Mouse (Mus musculus) stomach, embryonic 14.5 days (tissue): ENCODE results near the gene Fhad1. TPM values are rescaled to one million over a fixed set of nuclear protein-coding genes. Genes with fewer than 3 reads are reported as not detected.

Experiments
- ATAC-seq: fragments of 200-750 bp; cut with Nextera tagmentation; 2 replicates; pipeline ENCODE4 v1.8.0; 2017; ENCODE audit warnings: low read depth, moderate TSS enrichment; ENCODE audit not compliant: insufficient number of reproducible peaks, insufficient read depth, low FRiP score
- H3K27ac ChIP-seq: fragments of 300-500 bp; sonication (generic); 2 replicates; pipeline ENCODE4 v1.5.1; 2014; ENCODE audit warnings: mild to moderate bottlenecking, low read length, moderate library complexity, mixed read lengths
- H3K27me3 ChIP-seq: fragments of 300-500 bp; sonication (generic); 2 replicates; pipeline ENCODE4 v1.6.1; 2014; ENCODE audit warnings: low read length, control low read depth, mixed read lengths; ENCODE audit not compliant: control insufficient read depth, insufficient read depth
- H3K36me3 ChIP-seq: fragments of 300-500 bp; sonication (generic); 2 replicates; pipeline ENCODE4 v1.6.1; 2014; ENCODE audit warnings: mild to moderate bottlenecking, control low read depth, low read length, moderate library complexity, mixed read lengths; ENCODE audit not compliant: control insufficient read depth, insufficient read depth
- H3K4me1 ChIP-seq: fragments of 300-500 bp; sonication (generic); 2 replicates; pipeline ENCODE4 v1.6.1; 2014; ENCODE audit warnings: low read length, control low read depth, mixed read lengths; ENCODE audit not compliant: control insufficient read depth, insufficient read depth
- H3K4me2 ChIP-seq: fragments of 300-500 bp; sonication (generic); replicated peaks from 2 replicates; pipeline ENCODE4 v1.6.1; 2014; ENCODE audit warnings: low read depth, low read length, control low read depth
- H3K4me3 ChIP-seq: fragments of 300-500 bp; sonication (generic); 2 replicates; pipeline ENCODE4 v1.5.1; 2014; ENCODE audit warnings: low read depth, low read length, control low read depth
- H3K9ac ChIP-seq: fragments of 300-500 bp; sonication (generic); replicated peaks from 2 replicates; pipeline ENCODE4 v1.6.1; 2014; ENCODE audit warnings: low read depth, mild to moderate bottlenecking, control low read depth, low read length, moderate library complexity, mixed read lengths
- H3K9me3 ChIP-seq: fragments of 300-500 bp; sonication (generic); 2 replicates; pipeline ENCODE4 v1.6.1; 2016; ENCODE audit warnings: low read depth, low read length, control low read depth; ENCODE audit not compliant: control insufficient read depth
- WGBS: fragments of 180-500 bp; shearing (Covaris S2); extraction: QIAGEN DNeasy Blood & Tissue Kit; methylation state at CpG from one replicate; pipeline ENCODE4 v1.1.7; 2014; 5-methylcytosine and 5-hydroxymethylcytosine counted together
- polyA plus RNA-seq: library from polyadenylated mRNA; unstranded; fragments of >200 nt; fragmentation: Nextera tagmentation; extraction: Ambion mirVana; gene quantifications from 2 replicates; pipeline ENCODE4 v1.2.1, GENCODE M21; 2014

Gene Fhad1
- polyA plus RNA-seq, 1 experiment from 2014 or later: 0.78 TPM

DNA sequence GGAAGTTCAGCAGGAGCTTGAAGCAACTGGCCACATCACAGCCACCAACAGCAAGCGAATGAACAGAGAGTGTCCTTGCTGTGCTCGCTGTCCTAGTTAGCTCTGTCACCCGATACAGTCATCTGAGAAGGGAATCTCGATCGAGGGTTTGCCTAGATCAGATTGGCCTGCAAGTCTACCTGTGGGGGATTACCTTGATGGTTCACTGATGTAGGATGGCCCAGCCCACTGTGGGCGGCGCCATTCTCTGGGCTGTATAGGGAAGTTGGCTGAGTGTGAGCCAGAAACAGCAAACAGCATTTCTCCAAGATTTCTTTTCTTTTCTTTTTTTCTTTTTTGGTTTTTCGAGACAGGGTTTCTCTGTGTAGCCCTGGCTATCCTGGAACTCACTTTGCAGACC, 150.4 kb downstream of the Fhad1 start:
- 94% methylated on average over 8 of the region's 8 CpGs for WGBS
- Histone ChIP-seq H3K4me3 (no peak overlapping the region), H3K36me3 (peaks cover 21% of the 10 kb centered on the region), H3K27me3 (no peaks in the 10 kb centered on the region), H3K9me3 (no peaks in the 10 kb centered on the region), H3K4me2 (no peak overlapping the region), H3K27ac (no peak overlapping the region), H3K4me1 (peaks cover 24% of the 10 kb centered on the region), H3K9ac (no peak overlapping the region)
- no peak for ATAC-seq

DNA sequence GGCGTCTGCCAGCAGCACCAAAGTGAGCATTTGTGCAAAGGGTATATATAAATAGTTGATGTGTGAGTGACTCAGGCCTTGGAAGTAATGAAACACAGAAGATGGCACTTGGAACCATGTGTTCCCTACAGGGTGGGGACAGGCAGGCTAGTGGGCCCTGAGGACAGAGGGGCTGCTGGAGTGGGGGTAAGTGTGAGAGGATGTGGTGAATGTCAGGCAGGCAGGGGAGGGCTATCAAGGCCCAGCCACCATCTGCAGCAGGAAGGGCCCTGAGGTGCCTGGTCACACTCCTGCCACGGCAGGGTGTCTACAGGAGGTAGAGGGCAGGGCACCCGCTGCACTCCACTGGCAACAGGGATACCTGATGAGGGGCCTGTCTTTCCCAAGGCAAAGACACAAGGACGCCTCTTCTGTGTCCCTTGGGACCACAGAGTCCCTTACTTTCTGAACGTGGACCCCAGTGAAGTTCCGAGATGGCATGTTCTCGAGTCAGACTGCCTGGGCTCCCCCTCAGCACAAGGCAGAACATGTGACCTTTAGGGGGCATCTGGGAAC, 151.1 kb downstream of the Fhad1 start:
- Histone ChIP-seq H3K4me2 (no peak overlapping the region), H3K9ac (no peak overlapping the region), H3K4me3 (no peak overlapping the region), H3K27ac (no peak overlapping the region), H3K4me1 (peaks cover 23% of the 10 kb centered on the region), H3K36me3 (peaks cover 25% of the 10 kb centered on the region), H3K27me3 (no peaks in the 10 kb centered on the region), H3K9me3 (no peaks in the 10 kb centered on the region)
- ATAC-seq: no peak
- 85% methylated on average over 7 of the region's 7 CpGs for WGBS

DNA sequence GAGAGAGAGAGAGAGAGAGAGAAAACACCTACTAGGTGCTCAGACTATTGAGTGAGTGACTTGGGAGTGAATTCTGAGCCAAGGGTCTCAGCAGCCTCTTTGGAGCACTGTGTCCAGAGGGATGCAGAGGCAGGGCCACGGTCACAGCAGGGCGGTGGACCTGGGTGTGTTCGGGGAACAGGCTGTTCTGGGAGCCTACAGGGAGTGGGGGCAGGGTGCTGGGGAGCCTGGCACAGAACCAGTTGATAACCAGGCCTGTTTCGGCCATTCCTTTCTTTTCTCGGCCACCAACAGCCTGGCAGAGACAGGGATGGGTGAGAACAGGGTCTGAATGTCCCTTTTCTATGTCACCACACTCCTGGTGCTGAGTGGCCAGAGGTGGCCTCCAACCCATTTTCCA, 152.0 kb downstream of the Fhad1 start:
- Histone ChIP-seq H3K4me3 (no peak overlapping the region), H3K27me3 (no peaks in the 10 kb centered on the region), H3K9me3 (no peaks in the 10 kb centered on the region), H3K9ac (no peak overlapping the region), H3K4me2 (no peak overlapping the region), H3K36me3 (peaks cover 25% of the 10 kb centered on the region), H3K4me1 (peaks cover 19% of the 10 kb centered on the region), H3K27ac (no peak overlapping the region)
- ATAC-seq: no peak
- 84% methylated on average over 5 of the region's 5 CpGs for WGBS

DNA sequence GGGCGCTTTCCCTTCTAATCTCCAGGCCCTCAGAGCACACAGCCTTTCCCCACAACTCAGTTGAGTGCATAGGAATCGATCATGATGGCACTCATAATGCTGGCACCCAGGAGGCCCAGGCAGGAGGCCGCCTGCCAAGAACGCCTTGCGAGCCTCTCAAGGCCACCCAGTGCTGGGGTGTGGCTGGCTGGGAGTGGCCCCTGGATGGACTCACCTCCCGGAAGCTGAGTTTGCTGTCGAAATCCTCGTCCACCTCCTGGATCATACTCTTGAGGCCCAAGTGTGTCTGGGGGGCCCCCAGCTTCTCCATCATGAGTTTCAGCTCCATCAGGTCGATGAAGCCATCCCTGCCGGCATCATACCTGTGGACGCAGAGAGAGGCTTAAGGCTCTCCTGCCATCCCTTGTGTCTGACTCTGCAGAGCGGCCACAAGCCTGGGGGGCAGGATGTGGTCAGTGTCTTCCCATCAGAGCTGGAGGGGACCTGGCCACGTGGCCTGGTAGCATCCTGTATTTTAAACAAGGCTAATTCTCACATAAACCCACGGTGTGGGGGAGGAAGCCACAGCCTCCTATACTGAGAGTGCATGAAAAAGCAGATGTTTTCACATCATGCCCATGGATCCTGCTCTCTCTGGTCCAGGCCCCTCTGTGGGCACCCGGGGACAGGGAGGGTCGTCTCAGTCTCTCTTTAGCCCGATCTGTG, 153.1 kb downstream of the Fhad1 start:
- Histone ChIP-seq H3K4me2 (no peak overlapping the region), H3K9me3 (no peaks in the 10 kb centered on the region), H3K9ac (no peak overlapping the region), H3K27me3 (no peaks in the 10 kb centered on the region), H3K4me1 (peaks cover 8% of the 10 kb centered on the region), H3K4me3 (no peak overlapping the region), H3K36me3 (peaks cover 25% of the 10 kb centered on the region), H3K27ac (no peak overlapping the region)
- 86% methylated on average over 17 of the region's 17 CpGs for WGBS
- ATAC-seq: no peak

DNA sequence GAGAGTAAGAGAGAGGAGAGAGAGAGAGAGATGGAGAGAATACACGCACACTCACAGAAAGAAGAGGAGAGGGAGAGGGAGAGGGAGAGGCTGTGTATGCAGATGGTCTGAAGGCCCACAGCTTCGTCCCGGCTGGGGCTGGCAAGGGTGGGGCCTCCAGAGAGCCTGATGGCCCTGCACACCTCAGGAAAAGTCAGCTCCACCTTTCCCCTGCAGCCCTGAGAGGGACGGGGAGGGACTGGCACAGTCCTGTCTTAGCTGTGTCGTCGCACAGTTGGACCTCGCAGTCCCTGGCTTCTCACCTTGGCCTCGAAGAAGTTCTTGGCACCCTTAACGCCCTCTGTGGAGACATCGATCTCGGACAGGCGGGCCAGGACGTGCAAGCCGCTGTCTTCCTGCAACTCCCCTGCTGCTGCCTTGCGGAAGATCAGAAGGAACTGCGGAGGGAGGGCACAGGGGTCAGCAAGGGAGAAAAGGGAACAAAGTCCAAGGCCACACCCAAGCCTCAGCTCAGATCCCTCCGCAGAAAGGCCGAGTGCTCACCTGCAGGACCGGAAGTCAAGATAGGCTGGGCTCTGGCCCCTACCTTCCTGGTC, 154.5 kb downstream of the Fhad1 start:
- H3K27ac ChIP-seq: peak overlapping the region; percentile 44; the same call in 1 of the 2 replicates
- H3K27me3 ChIP-seq: no peaks in the 10 kb centered on the region
- WGBS: 53% methylated on average over 19 of the region's 19 CpGs
- 0 out of 2 replicates have a peak, but pooled peaks cover 2% of the 10 kb centered on the region for H3K4me1 ChIP-seq
- H3K4me3 ChIP-seq: no peak overlapping the region
- H3K4me2 ChIP-seq: no peak overlapping the region
- no peaks in the 10 kb centered on the region for H3K9me3 ChIP-seq
- no peak overlapping the region for H3K9ac ChIP-seq
- peaks cover 25% of the 10 kb centered on the region for H3K36me3 ChIP-seq
- ATAC-seq: no peak; the same call in 1 of the 2 replicates

DNA sequence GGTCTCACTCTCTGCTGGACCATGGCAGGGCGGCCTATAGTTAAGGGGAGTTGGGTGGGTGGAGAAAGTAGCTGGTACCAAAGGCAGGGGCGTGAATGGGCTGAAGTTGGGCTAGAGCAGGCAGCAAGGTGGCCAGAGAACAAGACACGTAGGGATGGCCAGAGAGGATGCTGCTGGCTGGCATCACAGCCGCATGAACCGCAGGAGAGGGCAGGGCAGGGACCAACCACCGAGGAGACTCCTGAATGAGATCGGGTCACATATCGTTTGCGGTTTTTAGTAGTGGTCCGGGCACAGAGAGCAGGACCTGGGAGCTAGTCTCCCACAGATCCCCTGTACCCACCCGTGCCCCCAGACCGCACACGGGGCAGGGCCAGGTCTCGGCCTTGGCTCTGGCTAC, 155.5 kb downstream of the Fhad1 start:
- Histone ChIP-seq H3K9ac (no peak overlapping the region), H3K36me3 (peaks cover 23% of the 10 kb centered on the region), H3K4me2 (no peak overlapping the region), H3K27me3 (no peaks in the 10 kb centered on the region), H3K27ac (no peak overlapping the region), H3K4me1 (0 out of 2 replicates have a peak, but pooled peaks cover 2% of the 10 kb centered on the region), H3K9me3 (no peaks in the 10 kb centered on the region), H3K4me3 (no peak overlapping the region)
- no peak for ATAC-seq
- 90% methylated on average over 14 of the region's 14 CpGs for WGBS

DNA sequence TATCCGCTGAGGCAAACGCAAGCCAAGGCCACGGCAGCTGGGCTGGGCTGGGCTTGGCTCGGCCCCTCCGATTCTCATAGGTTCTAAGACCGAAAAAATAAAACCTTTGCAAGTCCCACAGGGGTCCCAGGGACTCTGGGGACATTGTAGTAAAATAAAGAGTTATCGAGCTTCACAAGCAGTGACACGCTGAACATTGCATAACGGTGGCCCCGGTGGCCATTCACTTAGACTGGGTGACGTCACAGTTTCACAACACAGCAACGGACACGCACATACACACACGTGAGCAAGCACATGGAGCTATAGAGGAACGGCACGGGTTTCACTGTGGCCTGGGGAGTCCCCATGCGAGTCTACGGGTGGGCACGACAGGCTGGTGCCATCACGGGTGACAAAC, 156.4 kb downstream of the Fhad1 start:
- H3K9me3 ChIP-seq: no peaks in the 10 kb centered on the region
- 73% methylated on average over 20 of the region's 20 CpGs for WGBS
- no peak overlapping the region for H3K4me2 ChIP-seq
- peaks cover 22% of the 10 kb centered on the region for H3K36me3 ChIP-seq
- ATAC-seq: no peak
- no peaks in the 10 kb centered on the region for H3K27me3 ChIP-seq
- H3K4me1 ChIP-seq: 0 out of 2 replicates have a peak, but pooled peaks cover 2% of the 10 kb centered on the region
- H3K27ac ChIP-seq: no peak overlapping the region
- H3K4me3 ChIP-seq: no peak overlapping the region
- H3K9ac ChIP-seq: no peak overlapping the region

DNA sequence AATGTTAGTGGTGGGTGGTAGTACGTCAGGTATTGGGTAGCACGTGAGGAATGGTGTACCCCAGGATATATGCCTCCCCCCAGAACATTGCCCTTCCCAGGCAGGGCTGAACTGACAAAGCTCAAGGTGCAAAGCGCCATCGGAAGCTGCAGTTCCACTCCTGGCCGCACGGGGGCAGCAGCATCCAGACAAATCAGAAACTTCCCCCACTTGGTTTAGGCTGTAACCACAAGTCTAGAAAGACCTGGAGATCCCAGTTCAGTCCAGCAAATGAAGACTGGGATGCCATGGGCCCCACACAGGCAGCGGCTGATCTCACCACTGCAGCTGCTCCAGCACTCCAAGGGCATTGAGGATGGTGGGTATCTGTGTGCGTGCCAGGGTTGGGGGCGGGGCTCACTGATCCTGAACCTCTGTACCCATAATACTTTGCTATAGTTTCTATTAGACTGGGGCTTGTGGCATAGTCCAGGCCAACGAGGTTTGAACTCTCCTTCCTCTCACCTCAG, 157.4 kb downstream of the Fhad1 start:
- Histone ChIP-seq H3K4me2 (no peak overlapping the region), H3K4me3 (no peak overlapping the region), H3K4me1 (0 out of 2 replicates have a peak, but pooled peaks cover 2% of the 10 kb centered on the region), H3K36me3 (peaks cover 22% of the 10 kb centered on the region), H3K27me3 (no peaks in the 10 kb centered on the region), H3K27ac (peak overlapping the region; percentile 6; the same call in 1 of the 2 replicates), H3K9me3 (no peaks in the 10 kb centered on the region; the same call in 1 of the 2 replicates), H3K9ac (no peak overlapping the region)
- peak; percentile 66; the same call in 1 of the 2 replicates for ATAC-seq
- 17% methylated on average over 10 of the region's 10 CpGs for WGBS
